Mouse (Mus musculus): ENCODE data around the gene Ctsll3. TPM values are rescaled to one million over a fixed set of nuclear protein-coding genes. Genes with fewer than 3 reads are reported as not detected.

Ctsll3 gene
- not detected in 2 replicates for polyA plus RNA-seq (2015; fragmentation: Nextera tagmentation; extraction: Ambion mirVana)

GRCm38 (mm10) chr13:60802749-60803148, at the start of gene Ctsll3:
TSS of gene Ctsll3 (minus strand) at chr13:60802849.

GRCm38 (mm10) chr13:60786264-60786663, 16.4 kb downstream of the Ctsll3 start, which contains the start of gene BC051665:
TSS of gene BC051665 (minus strand) at chr13:60786364.

Other genes with a start within 250 kb of the Ctsll3 start
- 11.0 and 15.7 TPM in 2 replicates for gene Dapk1, start 200.9 kb downstream of the Ctsll3 start, polyA plus RNA-seq (2015; fragmentation: Nextera tagmentation; extraction: Ambion mirVana)
- not detected in 2 replicates for gene BC051665, start 16.5 kb downstream of the Ctsll3 start, polyA plus RNA-seq (2015; fragmentation: Nextera tagmentation; extraction: Ambion mirVana)
- gene 4930486L24Rik, start 61.6 kb upstream of the Ctsll3 start, polyA plus RNA-seq (2015; fragmentation: Nextera tagmentation; extraction: Ambion mirVana): 18.6 and 26.2 TPM in 2 replicates
- 0.18 and 0.98 TPM in 2 replicates for gene Gm49392, start 94.0 kb upstream of the Ctsll3 start, polyA plus RNA-seq (2015; fragmentation: Nextera tagmentation; extraction: Ambion mirVana)
- 7.7 and 9.6 TPM in 2 replicates for gene Ctla2b, start 94.6 kb upstream of the Ctsll3 start, polyA plus RNA-seq (2015; fragmentation: Nextera tagmentation; extraction: Ambion mirVana)
- gene Tpbpb, start 102.0 kb upstream of the Ctsll3 start, polyA plus RNA-seq (2015; fragmentation: Nextera tagmentation; extraction: Ambion mirVana): not detected in 2 replicates
- 1.2 and 4.2 TPM in 2 replicates for gene Gm49393, start 132.7 kb upstream of the Ctsll3 start, polyA plus RNA-seq (2015; fragmentation: Nextera tagmentation; extraction: Ambion mirVana)
- gene Gm49391, start 133.7 kb upstream of the Ctsll3 start, polyA plus RNA-seq (2015; fragmentation: Nextera tagmentation; extraction: Ambion mirVana): 4.2 and 7.7 TPM in 2 replicates
- gene Ctla2a, start 133.8 kb upstream of the Ctsll3 start, polyA plus RNA-seq (2015; fragmentation: Nextera tagmentation; extraction: Ambion mirVana): 81.0 and 90.9 TPM in 2 replicates
- not detected in 2 replicates for gene Tpbpa, start 139.1 kb upstream of the Ctsll3 start, polyA plus RNA-seq (2015; fragmentation: Nextera tagmentation; extraction: Ambion mirVana)
- 0.17 and 0.19 TPM in 2 replicates for gene Ctsj, start 203.1 kb upstream of the Ctsll3 start, polyA plus RNA-seq (2015; fragmentation: Nextera tagmentation; extraction: Ambion mirVana)
- gene Ctsq, start 237.8 kb upstream of the Ctsll3 start, polyA plus RNA-seq (2015; fragmentation: Nextera tagmentation; extraction: Ambion mirVana): not detected in 2 replicates